Mouse (Mus musculus) gastrocnemius, adult 2 months (tissue): Measurements from ENCODE around the gene Arrdc4. TPM values are rescaled to one million over a fixed set of nuclear protein-coding genes. Genes with fewer than 3 reads are reported as not detected.
A peak's percentile ranks its signal among the peaks of the same experiment; 100 is the strongest.

Source experiments
- DNase-seq: peaks from one replicate; pipeline ENCODE4 v3.0.0; 2022
- H3K27ac ChIP-seq: fragments of 200-600 bp; 2 replicates; pipeline ENCODE4 v1.8.1; 2022; ENCODE audit warnings: mild to moderate bottlenecking
- H3K4me3 ChIP-seq: fragments of 200-600 bp; 2 replicates; pipeline ENCODE4 v1.8.1; 2022; ENCODE audit warnings: mild to moderate bottlenecking, moderate library complexity
- CTCF ChIP-seq: fragments of 200-600 bp; IDR thresholded peaks from 2 replicates; pipeline ENCODE4 v1.8.1; 2022; ENCODE audit warnings: antibody characterized with exemption, mild to moderate bottlenecking, moderate library complexity
- intact Hi-C: fragments of 180-260 bp; cut with DNase I; formaldehyde crosslinking; loops from one replicate; pipeline ENCODE4 v1.15.1; 2025
- total RNA-seq, 2 experiments: library from RNA; stranded (reverse); gene quantifications; 2 replicates each; pipeline ENCODE4 v1.2.3; 2021

The Arrdc4 gene
- total RNA-seq, 2 experiments from 2014 or later = 6.1 to 6.2 TPM

DNA sequence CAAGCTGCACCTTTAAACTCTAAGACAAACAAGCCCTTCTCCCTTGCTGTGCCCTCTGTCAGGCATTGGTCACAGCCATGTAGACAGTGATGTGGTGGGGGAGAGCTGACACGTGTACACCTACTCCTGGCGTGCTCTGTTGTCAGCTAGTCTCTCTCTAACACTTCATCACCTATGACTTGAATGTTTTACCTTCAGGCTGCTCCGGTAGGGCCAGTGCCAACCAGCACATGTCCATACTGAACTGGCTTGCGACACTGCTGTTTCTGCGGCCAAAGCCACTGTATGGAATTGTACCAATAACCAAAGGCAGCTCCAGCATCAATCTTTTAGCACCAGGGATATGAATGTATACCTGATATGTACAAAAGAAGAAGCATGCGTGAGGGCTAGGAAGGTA is 8.3 kb downstream of the Arrdc4 start:
- no peak for DNase-seq
- Histone ChIP-seq H3K27ac (no peak overlapping the region), H3K4me3 (no peak overlapping the region)
- TF ChIP-seq CTCF = no peak
- intact Hi-C loops = no loop called here

GRCm38 (mm10) chr7:68738676-68739399 is 10.2 kb downstream of the Arrdc4 start:
- TF ChIP-seq CTCF = no peak
- intact Hi-C loops = no loop called here

GRCm38 (mm10) chr7:68726380-68726779 is 22.7 kb downstream of the Arrdc4 start:
- no peak for DNase-seq
- TF ChIP-seq CTCF = no peak
- intact Hi-C loops = no loop called here
- H3K27ac ChIP-seq = no peak overlapping the region
- no peak overlapping the region for H3K4me3 ChIP-seq

More at GRCm38 (mm10) chr7:68738676-68739399, 10.2 kb downstream of the Arrdc4 start:
- Histone ChIP-seq H3K4me3 (no peak overlapping the region), H3K27ac (no peak overlapping the region)
- DNase-seq = no peak

GRCm38 (mm10) chr7:68724711-68725110 is 24.3 kb downstream of the Arrdc4 start:
- Histone ChIP-seq H3K27ac (no peak overlapping the region), H3K4me3 (no peak overlapping the region)
- no peak for TF ChIP-seq CTCF
- intact Hi-C loops = no loop called here
- no peak for DNase-seq

GRCm38 (mm10) chr7:68721520-68721919 is 27.5 kb downstream of the Arrdc4 start:
- H3K27ac ChIP-seq = no peak overlapping the region
- H3K4me3 ChIP-seq = no peak overlapping the region
- DNase-seq = no peak
- TF ChIP-seq CTCF = no peak
- intact Hi-C loops = no loop called here

DNA sequence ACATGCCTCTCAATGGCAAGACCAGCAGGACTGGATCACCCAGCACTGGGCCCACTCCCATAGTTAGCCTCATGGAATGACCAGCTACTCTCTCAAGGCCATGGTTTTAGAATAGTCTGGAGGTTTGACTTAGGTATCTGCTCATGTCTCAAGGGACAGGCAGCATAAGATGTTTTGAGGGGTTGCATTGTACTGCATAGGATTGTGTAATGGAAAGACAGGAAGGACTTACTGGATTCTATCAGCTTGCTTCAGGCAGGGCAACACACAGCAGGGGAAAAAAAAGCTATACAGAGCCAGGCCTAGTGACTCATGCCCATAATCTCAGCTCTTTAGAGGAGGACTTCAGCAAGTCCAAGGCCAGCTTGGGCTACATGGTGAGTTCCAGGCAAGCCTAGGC is 31.1 kb downstream of the Arrdc4 start:
- TF ChIP-seq CTCF = no peak
- DNase-seq = no peak
- intact Hi-C loops = no loop called here
- Histone ChIP-seq H3K4me3 (no peak overlapping the region; the same call in 1 of the 2 replicates), H3K27ac (peak overlapping the region; percentile 59)

- no peak for TF ChIP-seq CTCF
- Histone ChIP-seq H3K27ac (peak overlapping the region; percentile 59), H3K4me3 (peak overlapping the region; percentile 19)
- DNase-seq = peak; percentile 65
- intact Hi-C loops = no loop called here
Measured at GRCm38 (mm10) chr7:68717498-68717897, 31.5 kb downstream of the Arrdc4 start.

GRCm38 (mm10) chr7:68716926-68717325 is 32.1 kb downstream of the Arrdc4 start:
- Histone ChIP-seq H3K27ac (no peak overlapping the region), H3K4me3 (no peak overlapping the region)
- intact Hi-C loops = no loop called here

GRCm38 (mm10) chr7:68712928-68713327 is 36.1 kb downstream of the Arrdc4 start:
- TF ChIP-seq CTCF = no peak
- no peak overlapping the region for H3K4me3 ChIP-seq
- DNase-seq = no peak
- no peak overlapping the region for H3K27ac ChIP-seq
- intact Hi-C loops = no loop called here

More at GRCm38 (mm10) chr7:68716926-68717325, 32.1 kb downstream of the Arrdc4 start:
- TF ChIP-seq CTCF = no peak
- DNase-seq = no peak

- DNase-seq = no peak
- no peak overlapping the region for H3K27ac ChIP-seq
- intact Hi-C loops = no loop called here
- no peak overlapping the region for H3K4me3 ChIP-seq
- no peak for TF ChIP-seq CTCF
Measured at GRCm38 (mm10) chr7:68712425-68712824, 36.6 kb downstream of the Arrdc4 start.

DNA sequence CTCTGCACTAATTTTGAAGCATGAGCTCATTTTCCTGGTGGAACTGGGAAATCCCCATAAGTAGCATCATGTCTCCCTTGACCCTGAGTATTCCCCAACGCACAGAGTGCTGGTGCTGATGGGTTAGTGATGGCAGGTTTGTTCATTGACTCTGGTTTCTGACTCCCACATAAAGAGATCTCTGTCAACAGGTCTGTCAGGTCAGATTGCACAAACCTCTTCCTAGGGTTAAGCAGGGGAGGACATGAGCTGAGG is 39.8 kb downstream of the Arrdc4 start:
- no peak for TF ChIP-seq CTCF
- DNase-seq = no peak
- Histone ChIP-seq H3K4me3 (no peak overlapping the region), H3K27ac (no peak overlapping the region)
- intact Hi-C loops = no loop called here

GRCm38 (mm10) chr7:68708563-68709318 is 40.3 kb downstream of the Arrdc4 start:
- no peak for TF ChIP-seq CTCF
- intact Hi-C loops = no loop called here
- H3K27ac ChIP-seq = no peak overlapping the region
- no peak overlapping the region for H3K4me3 ChIP-seq
- DNase-seq = no peak

- intact Hi-C loops = no loop called here
- peak; percentile 40 for TF ChIP-seq CTCF
- Histone ChIP-seq H3K27ac (no peak overlapping the region), H3K4me3 (no peak overlapping the region)
- no peak for DNase-seq
Measured at GRCm38 (mm10) chr7:68705162-68705561, 43.9 kb downstream of the Arrdc4 start.

- intact Hi-C loops = no loop called here
- no peak for DNase-seq
- no peak overlapping the region for H3K27ac ChIP-seq
- TF ChIP-seq CTCF = no peak
- H3K4me3 ChIP-seq = no peak overlapping the region
Measured at GRCm38 (mm10) chr7:68697313-68697712, 51.7 kb downstream of the Arrdc4 start.
